Mouse (Mus musculus) small intestine, adult 2 months (tissue): ENCODE results near the gene Nsg1. TPM values are rescaled to one million over a fixed set of nuclear protein-coding genes. Genes with fewer than 3 reads are reported as not detected.

Experiments used
- H3K27ac ChIP-seq: fragments of 200-500 bp; 2 replicates; pipeline ENCODE4 v1.5.1; 2012; ENCODE audit warnings: low read depth, low read length, control low read depth, inconsistent platforms; ENCODE audit not compliant: insufficient read depth
- H3K27me3 ChIP-seq: fragments of 200-500 bp; 2 replicates; pipeline ENCODE4 v1.6.1; 2012; ENCODE audit warnings: mild to moderate bottlenecking, moderate library complexity, low read length, inconsistent platforms; ENCODE audit not compliant: control insufficient read depth, insufficient read depth
- H3K36me3 ChIP-seq: fragments of 200-500 bp; 2 replicates; pipeline ENCODE4 v1.6.1; 2012; ENCODE audit warnings: mild to moderate bottlenecking, low read length, control low read depth, inconsistent platforms; ENCODE audit not compliant: control insufficient read depth, insufficient read depth
- H3K4me1 ChIP-seq: fragments of 200-500 bp; 2 replicates; pipeline ENCODE4 v1.6.1; 2012; ENCODE audit warnings: low read length, inconsistent platforms, mixed read lengths; ENCODE audit not compliant: control insufficient read depth, insufficient read depth, insufficient read length
- H3K4me3 ChIP-seq: fragments of 200-500 bp; 2 replicates; pipeline ENCODE4 v1.5.1; 2012; ENCODE audit warnings: low read depth, mild to moderate bottlenecking, control low read depth, inconsistent platforms, low read length, moderate library complexity
- CTCF ChIP-seq: fragments of 200-500 bp; IDR thresholded peaks from 2 replicates; pipeline ENCODE4 v1.5.1; 2012; ENCODE audit warnings: low read depth, mild to moderate bottlenecking, control low read depth, inconsistent platforms, low read length, moderate library complexity, mixed read lengths; ENCODE audit not compliant: insufficient replicate concordance, insufficient read length; ENCODE audit errors: extremely low read depth
- POLR2A ChIP-seq: fragments of 200-500 bp; IDR thresholded peaks from 2 replicates; pipeline ENCODE4 v1.6.1; 2012; ENCODE audit warnings: low read depth, mild to moderate bottlenecking, control low read depth, inconsistent platforms, low read length, moderate library complexity
- WGBS: fragments of 180-500 bp; shearing (Covaris S2); methylation state at CpG from one replicate; pipeline ENCODE4 v1.1.7; 2018; 5-methylcytosine and 5-hydroxymethylcytosine counted together
- polyA plus RNA-seq: library from polyadenylated mRNA; depleted of rRNA; stranded (reverse); fragments of >200 nt; gene quantifications from 2 replicates; pipeline ENCODE4 v1.2.3, GENCODE M21; 2012

Nsg1 gene
- polyA plus RNA-seq, 1 experiment, result 3.4 TPM

DNA sequence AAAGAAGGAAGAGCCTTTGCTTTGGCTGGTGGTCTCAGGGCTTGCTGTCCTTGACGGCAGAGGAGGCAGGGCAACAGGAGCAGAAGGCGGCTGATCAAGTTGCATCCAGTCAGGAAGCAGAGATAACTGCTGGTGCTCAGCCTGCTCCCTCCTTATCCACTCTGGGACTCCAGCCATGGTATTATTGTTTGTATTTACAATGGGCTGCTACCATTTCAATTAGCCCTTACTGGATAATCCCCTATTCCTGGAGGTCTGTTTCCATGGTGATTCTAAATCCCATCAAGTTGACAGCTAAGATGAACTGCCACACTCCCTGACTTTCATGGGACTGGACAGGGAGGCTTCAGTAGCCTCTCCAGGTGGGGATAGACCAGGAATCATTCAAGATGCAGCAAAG is 35.2 kb upstream of the Nsg1 start:
- no peaks in the 10 kb centered on the region for H3K27me3 ChIP-seq
- H3K4me3 ChIP-seq, result no peak overlapping the region
- H3K4me1 ChIP-seq, result no peaks in the 10 kb centered on the region
- H3K27ac ChIP-seq, result no peak overlapping the region
- WGBS, result 37% methylated on average over 2 of the region's 2 CpGs
- peaks cover 4% of the 10 kb centered on the region; the same call in 1 of the 2 replicates for H3K36me3 ChIP-seq
- TF ChIP-seq POLR2A, result no peak
- TF ChIP-seq CTCF, result no peak

DNA sequence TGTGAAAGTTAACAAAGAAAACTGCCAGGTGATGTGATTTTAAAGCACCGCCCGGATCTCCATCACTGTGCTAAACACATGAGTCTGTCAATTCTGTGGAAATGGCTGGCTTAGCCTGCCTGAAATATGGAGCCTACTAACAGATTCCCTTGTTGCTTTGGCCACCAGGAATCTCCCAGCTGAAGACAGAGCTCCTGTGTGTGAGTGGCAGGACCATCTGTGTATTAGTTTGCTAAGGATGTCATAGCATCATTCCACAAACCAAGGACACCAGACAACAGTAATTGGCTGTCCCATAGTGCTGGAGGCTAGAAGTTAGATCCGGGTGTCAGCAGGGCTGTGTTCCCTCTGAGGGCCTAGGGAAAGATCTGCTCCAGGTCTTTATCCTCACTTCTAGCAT is 31.2 kb upstream of the Nsg1 start:
- Histone ChIP-seq H3K4me1 (no peaks in the 10 kb centered on the region), H3K27ac (no peak overlapping the region), H3K4me3 (no peak overlapping the region), H3K36me3 (no peaks in the 10 kb centered on the region), H3K27me3 (no peaks in the 10 kb centered on the region)
- TF ChIP-seq POLR2A, result no peak
- no peak for TF ChIP-seq CTCF
- 94% methylated on average over 3 of the region's 3 CpGs for WGBS

DNA sequence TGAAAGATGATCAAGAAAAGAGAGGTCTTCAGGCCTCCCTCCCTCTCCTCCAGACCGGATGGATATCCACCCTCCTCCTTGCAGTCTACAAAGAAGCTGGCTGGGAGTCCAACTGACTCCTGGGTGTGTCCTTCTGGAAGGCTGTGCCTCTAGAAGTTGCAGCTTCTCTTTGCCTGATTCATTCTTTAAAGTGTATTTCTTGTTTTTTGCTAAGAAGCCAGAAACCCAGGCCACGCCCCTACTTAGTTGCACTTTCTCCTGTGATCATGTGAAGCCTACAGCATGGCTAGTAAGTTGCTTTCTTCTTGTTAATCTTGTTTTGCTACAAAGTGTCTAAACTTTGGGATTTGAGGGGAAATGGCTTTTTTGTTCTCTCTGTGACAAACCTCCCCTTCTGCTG is 27.3 kb upstream of the Nsg1 start:
- Histone ChIP-seq H3K27ac (no peak overlapping the region), H3K4me1 (no peaks in the 10 kb centered on the region), H3K36me3 (no peaks in the 10 kb centered on the region), H3K4me3 (no peak overlapping the region), H3K27me3 (no peaks in the 10 kb centered on the region)
- WGBS, result 74% methylated on average over 2 of the region's 2 CpGs
- TF ChIP-seq CTCF, result no peak
- TF ChIP-seq POLR2A, result no peak

DNA sequence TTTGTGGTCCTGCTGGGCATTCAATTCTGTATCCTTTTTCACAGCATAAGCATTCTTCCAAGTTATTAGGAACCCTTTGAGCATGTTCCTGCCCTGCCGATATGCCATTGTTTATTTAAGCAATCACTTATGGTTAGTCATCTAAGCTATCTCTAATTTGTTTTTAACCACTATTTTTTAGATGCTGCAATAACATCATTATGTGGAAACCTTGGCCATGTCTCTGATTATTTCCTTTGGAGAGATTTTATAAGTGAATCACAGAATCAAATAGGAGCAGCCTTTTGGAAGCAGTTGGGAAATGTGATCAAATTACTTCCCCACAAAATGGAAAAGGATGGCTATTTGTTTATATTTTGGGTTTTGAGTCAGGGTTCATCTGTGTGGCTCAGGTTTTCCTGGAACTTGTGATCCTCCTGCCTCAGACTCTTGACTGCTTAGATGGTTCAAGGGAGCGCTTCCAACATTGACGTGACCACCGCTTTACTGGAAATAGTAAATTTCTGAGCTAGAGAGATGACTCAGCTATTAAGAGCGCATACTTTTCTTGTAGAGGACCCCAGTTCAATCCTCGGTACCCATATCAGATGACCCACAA is 25.1 kb upstream of the Nsg1 start:
- no peaks in the 10 kb centered on the region for H3K36me3 ChIP-seq
- no peak overlapping the region for H3K4me3 ChIP-seq
- 68% methylated on average over 6 of the region's 6 CpGs for WGBS
- no peaks in the 10 kb centered on the region for H3K27me3 ChIP-seq
- H3K27ac ChIP-seq, result no peak overlapping the region
- H3K4me1 ChIP-seq, result no peaks in the 10 kb centered on the region
- TF ChIP-seq POLR2A, result no peak
- TF ChIP-seq CTCF, result no peak

DNA sequence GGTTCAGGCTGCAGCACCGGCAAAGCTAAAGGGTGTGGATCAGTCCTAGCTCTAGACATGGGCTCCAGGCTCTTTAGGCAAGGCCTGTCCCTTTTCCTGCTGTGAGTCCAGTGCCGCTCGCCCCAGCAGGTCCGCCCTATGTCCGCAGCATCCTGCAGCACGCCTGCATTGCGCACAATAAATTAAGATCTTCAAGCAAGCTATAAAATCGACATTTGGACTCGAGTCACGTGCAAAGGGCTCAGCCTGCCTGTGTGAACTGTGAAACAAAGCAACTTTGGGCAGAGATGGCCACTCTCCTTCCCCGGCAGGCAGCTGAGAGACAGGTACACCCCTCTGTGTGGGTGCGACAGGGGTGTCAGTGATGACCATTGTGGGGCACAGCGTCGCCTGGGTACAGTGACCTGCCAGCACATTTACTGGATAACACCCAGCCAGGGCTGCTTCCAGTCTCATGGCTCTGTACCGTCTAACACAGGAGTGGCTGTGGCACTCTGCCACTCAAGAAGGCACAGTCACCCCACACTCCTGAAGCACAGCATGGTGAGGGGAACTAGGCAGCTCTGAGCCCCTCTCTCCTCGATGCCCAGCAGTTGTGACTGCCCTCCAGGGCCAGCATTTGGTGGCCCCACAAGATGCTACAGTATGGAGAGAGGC is 14.7 kb upstream of the Nsg1 start:
- Histone ChIP-seq H3K4me1 (no peaks in the 10 kb centered on the region), H3K36me3 (no peaks in the 10 kb centered on the region), H3K4me3 (no peak overlapping the region), H3K27ac (no peak overlapping the region), H3K27me3 (no peaks in the 10 kb centered on the region)
- 74% methylated on average over 16 of the region's 16 CpGs for WGBS
- no peak for TF ChIP-seq CTCF
- no peak for TF ChIP-seq POLR2A

DNA sequence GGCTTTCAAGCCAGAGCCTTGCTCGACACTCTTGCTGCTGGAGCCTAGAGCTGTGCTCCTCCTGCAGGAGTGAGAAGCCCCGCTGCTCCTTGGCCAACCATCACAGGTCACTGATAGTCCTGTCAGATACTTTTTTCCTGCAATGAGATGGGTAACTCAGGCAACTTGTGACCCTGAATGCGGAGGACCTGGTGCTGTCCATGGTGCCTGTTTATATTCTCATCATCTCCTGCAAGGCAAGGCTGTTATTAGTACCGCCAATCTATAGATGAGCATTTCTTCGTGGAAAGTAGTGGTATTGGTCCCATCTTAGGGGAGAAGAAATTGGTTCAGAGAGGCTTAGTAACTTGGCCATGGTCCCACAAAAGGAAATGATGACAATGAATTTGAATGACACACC is 14.1 kb upstream of the Nsg1 start:
- H3K36me3 ChIP-seq, result no peaks in the 10 kb centered on the region
- TF ChIP-seq POLR2A (no peak), CTCF (no peak)
- no peak overlapping the region for H3K4me3 ChIP-seq
- no peak overlapping the region for H3K27ac ChIP-seq
- WGBS, result 49% methylated on average over 5 of the region's 5 CpGs
- H3K27me3 ChIP-seq, result no peaks in the 10 kb centered on the region
- no peaks in the 10 kb centered on the region for H3K4me1 ChIP-seq

DNA sequence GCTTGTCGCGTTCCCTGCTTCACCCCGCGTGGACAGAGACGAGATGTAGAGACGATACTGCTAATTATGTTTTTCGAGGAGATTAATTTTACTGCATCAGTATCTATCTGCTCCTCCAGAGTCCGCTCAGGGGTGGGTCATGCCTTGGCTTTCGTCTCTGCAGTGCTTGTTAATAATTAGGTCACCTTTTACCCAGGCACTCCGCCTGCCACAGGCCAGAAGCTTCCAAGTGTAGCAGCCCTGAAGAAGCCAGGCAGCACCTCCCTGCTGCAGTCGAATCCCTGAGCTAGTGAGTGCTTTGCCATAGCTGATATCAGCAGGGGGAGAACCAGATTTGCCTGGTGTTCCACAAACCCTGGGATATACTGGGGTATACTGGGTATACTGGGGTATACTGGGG is 8.8 kb upstream of the Nsg1 start:
- Histone ChIP-seq H3K27me3 (no peaks in the 10 kb centered on the region), H3K4me3 (no peak overlapping the region), H3K4me1 (no peaks in the 10 kb centered on the region), H3K27ac (no peak overlapping the region), H3K36me3 (no peaks in the 10 kb centered on the region)
- WGBS, result 28% methylated on average over 11 of the region's 11 CpGs
- TF ChIP-seq POLR2A, result no peak
- TF ChIP-seq CTCF, result no peak
